Mouse (Mus musculus) heart, embryonic 16.5 days (tissue): ENCODE measurements at regions not wholly inside any gene's neighbourhood (a gene's known extent, or its start where the extent isn't known, plus 50 kb on each side); places are given as distances from the start of the nearest gene placed in this dataset.

Experiments used
- ATAC-seq: fragments of 200-750 bp; cut with Nextera tagmentation; replicated peaks from 2 replicates; pipeline ENCODE4 v1.8.0; 2017; ENCODE audit warnings: moderate number of reproducible peaks; ENCODE audit not compliant: insufficient read depth, low FRiP score; ENCODE audit errors: extremely low read depth
- H3K27ac ChIP-seq: fragments of 300-500 bp; sonication (generic); 2 replicates; pipeline ENCODE4 v1.5.1; 2014; ENCODE audit warnings: mild to moderate bottlenecking, low read length, control low read depth, moderate library complexity
- H3K27me3 ChIP-seq: fragments of 300-500 bp; sonication (generic); 2 replicates; pipeline ENCODE4 v1.6.1; 2014; ENCODE audit warnings: low read length, mixed read lengths; ENCODE audit not compliant: control insufficient read depth, insufficient read depth
- H3K36me3 ChIP-seq: fragments of 300-500 bp; sonication (generic); 2 replicates; pipeline ENCODE4 v1.6.1; 2014; ENCODE audit not compliant: control insufficient read depth, insufficient read depth
- H3K4me1 ChIP-seq: fragments of 300-500 bp; sonication (generic); 2 replicates; pipeline ENCODE4 v1.6.1; 2014; ENCODE audit warnings: low read length, mixed read lengths; ENCODE audit not compliant: control insufficient read depth, insufficient read depth
- H3K4me2 ChIP-seq: fragments of 300-500 bp; sonication (generic); 2 replicates; pipeline ENCODE4 v1.6.1; 2014; ENCODE audit warnings: low read depth, mild to moderate bottlenecking, control low read depth, low read length
- H3K4me3 ChIP-seq: fragments of 300-500 bp; sonication (generic); 2 replicates; pipeline ENCODE4 v1.5.1; 2014; ENCODE audit warnings: mild to moderate bottlenecking, control low read depth, low read length
- H3K9ac ChIP-seq: fragments of 300-500 bp; sonication (generic); 2 replicates; pipeline ENCODE4 v1.6.1; 2014; ENCODE audit warnings: low read length, control low read depth
- H3K9me3 ChIP-seq: fragments of 300-500 bp; sonication (generic); replicated peaks from 2 replicates; pipeline ENCODE4 v1.6.1; 2016; ENCODE audit warnings: low read length; ENCODE audit not compliant: control insufficient read depth
- WGBS: fragments of 180-500 bp; shearing (Covaris S2); extraction: QIAGEN DNeasy Blood & Tissue Kit; methylation state at CpG from one replicate; pipeline ENCODE4 v1.1.7; 2014; 5-methylcytosine and 5-hydroxymethylcytosine counted together

GRCm38 (mm10) chr3:130913812-130914211 lies 183.6 kb upstream of the Rpl34 start:
- Histone ChIP-seq H3K27ac (no peak overlapping the region), H3K27me3 (no peaks in the 10 kb centered on the region), H3K9ac (no peak overlapping the region), H3K4me2 (no peak overlapping the region), H3K36me3 (no peaks in the 10 kb centered on the region), H3K9me3 (no peaks in the 10 kb centered on the region), H3K4me1 (peaks cover 7% of the 10 kb centered on the region), H3K4me3 (no peak overlapping the region)
- no peak for ATAC-seq
- WGBS = 23% methylated on average over 7 of the region's 7 CpGs

DNA sequence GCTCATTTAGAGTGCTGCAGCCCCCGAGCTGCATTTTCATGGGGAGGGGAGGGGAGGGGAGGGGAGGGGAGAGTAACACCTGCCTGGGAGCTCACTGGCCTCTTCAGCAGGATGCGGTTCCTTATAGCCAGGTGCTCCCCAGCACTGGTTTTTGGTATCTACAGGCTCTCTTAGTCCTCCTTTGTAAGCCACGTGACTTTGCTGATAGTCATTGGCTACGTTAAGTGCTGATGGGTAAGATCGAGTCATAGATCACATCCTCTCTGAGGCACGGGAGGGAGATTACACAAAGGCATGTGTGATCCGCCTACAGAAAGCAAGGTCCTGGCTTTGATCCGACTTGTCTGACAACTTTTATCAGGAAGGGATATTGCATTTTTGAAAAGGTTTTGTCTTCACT lies 174.9 kb upstream of the Rpl34 start:
- Histone ChIP-seq H3K4me3 (no peak overlapping the region), H3K4me1 (peaks cover 18% of the 10 kb centered on the region), H3K27me3 (no peaks in the 10 kb centered on the region), H3K9me3 (no peaks in the 10 kb centered on the region), H3K36me3 (no peaks in the 10 kb centered on the region), H3K9ac (no peak overlapping the region), H3K27ac (no peak overlapping the region), H3K4me2 (0 out of 2 replicates have a peak overlapping the region, but pooled peaks have one; percentile 6)
- ATAC-seq = no peak; the same call in 1 of the 2 replicates
- WGBS = 27% methylated on average over 8 of the region's 8 CpGs

DNA sequence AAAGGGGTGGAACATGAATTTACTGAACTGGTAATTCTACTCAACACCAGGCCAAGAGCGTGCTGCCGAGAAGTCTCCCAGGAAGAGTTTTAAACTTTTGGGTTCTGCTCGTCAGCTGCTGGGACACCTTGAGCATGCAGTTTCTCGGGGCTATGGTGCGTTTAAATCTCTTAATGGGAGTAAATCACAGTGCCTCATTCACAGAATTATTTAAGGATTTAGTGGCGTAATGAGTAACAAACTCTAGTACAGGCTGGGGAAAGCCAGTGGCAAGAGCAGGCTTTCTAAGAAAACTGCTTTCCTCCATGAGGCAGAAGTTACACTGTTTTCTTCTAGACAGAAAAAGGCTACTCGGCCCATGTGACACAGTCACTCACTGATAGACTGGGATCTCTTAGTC lies 173.1 kb upstream of the Rpl34 start:
- no peak overlapping the region for H3K4me2 ChIP-seq
- H3K27ac ChIP-seq = no peak overlapping the region
- H3K4me1 ChIP-seq = peaks cover 21% of the 10 kb centered on the region
- no peaks in the 10 kb centered on the region for H3K36me3 ChIP-seq
- H3K27me3 ChIP-seq = no peaks in the 10 kb centered on the region
- H3K4me3 ChIP-seq = no peak overlapping the region
- WGBS = 87% methylated on average over 7 of the region's 7 CpGs
- no peak overlapping the region for H3K9ac ChIP-seq
- no peaks in the 10 kb centered on the region for H3K9me3 ChIP-seq
- no peak for ATAC-seq

- 85% methylated on average over 7 of the region's 7 CpGs for WGBS
- H3K4me3 ChIP-seq = no peak overlapping the region
- H3K27ac ChIP-seq = no peak overlapping the region
- no peaks in the 10 kb centered on the region for H3K36me3 ChIP-seq
- peaks cover 21% of the 10 kb centered on the region for H3K4me1 ChIP-seq
- H3K9ac ChIP-seq = no peak overlapping the region
- H3K27me3 ChIP-seq = no peaks in the 10 kb centered on the region
- H3K4me2 ChIP-seq = no peak overlapping the region
- no peaks in the 10 kb centered on the region for H3K9me3 ChIP-seq
- ATAC-seq = no peak
Measured at GRCm38 (mm10) chr3:130902376-130902775, 172.2 kb upstream of the Rpl34 start.

GRCm38 (mm10) chr3:130901343-130901742 lies 171.1 kb upstream of the Rpl34 start:
- no peaks in the 10 kb centered on the region for H3K9me3 ChIP-seq
- peak overlapping the region; percentile 76 for H3K27ac ChIP-seq
- no peaks in the 10 kb centered on the region for H3K27me3 ChIP-seq
- H3K4me3 ChIP-seq = peak overlapping the region; percentile 17; the same call in 1 of the 2 replicates
- ATAC-seq = peak; percentile 70
- peak overlapping the region; percentile 53; the same call in 1 of the 2 replicates for H3K4me2 ChIP-seq
- H3K4me1 ChIP-seq = peaks cover 21% of the 10 kb centered on the region
- H3K36me3 ChIP-seq = no peaks in the 10 kb centered on the region
- H3K9ac ChIP-seq = no peak overlapping the region
- 55% methylated on average over 12 of the region's 12 CpGs for WGBS

DNA sequence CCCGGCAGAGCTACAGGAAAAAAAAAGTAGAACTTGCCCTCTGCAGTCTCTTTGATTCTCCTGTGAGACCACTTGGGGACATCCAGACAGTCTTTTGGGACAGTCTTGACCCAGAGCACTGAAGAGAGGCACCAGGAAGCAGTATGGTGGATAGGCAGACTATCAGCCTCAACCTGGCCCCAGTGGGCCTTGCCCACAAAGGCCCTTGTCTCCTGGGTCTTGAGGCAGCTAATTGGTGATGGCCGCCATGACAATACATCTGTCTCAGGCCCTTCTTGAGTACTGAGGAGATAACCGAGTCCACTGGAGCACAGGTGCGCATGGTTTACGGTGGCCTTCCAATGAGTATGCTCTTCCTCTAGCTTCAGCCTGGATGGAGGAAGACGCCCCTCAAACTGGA lies 170.6 kb upstream of the Rpl34 start:
- H3K4me3 ChIP-seq = no peak overlapping the region
- H3K27ac ChIP-seq = peak overlapping the region; percentile 76
- whole genome bisulfite sequencing = 61% methylated on average over 6 of the region's 6 CpGs
- H3K36me3 ChIP-seq = no peaks in the 10 kb centered on the region
- no peaks in the 10 kb centered on the region for H3K27me3 ChIP-seq
- H3K9ac ChIP-seq = no peak overlapping the region
- peaks cover 21% of the 10 kb centered on the region for H3K4me1 ChIP-seq
- H3K4me2 ChIP-seq = peak overlapping the region; percentile 53
- H3K9me3 ChIP-seq = no peaks in the 10 kb centered on the region
- no peak for ATAC-seq

DNA sequence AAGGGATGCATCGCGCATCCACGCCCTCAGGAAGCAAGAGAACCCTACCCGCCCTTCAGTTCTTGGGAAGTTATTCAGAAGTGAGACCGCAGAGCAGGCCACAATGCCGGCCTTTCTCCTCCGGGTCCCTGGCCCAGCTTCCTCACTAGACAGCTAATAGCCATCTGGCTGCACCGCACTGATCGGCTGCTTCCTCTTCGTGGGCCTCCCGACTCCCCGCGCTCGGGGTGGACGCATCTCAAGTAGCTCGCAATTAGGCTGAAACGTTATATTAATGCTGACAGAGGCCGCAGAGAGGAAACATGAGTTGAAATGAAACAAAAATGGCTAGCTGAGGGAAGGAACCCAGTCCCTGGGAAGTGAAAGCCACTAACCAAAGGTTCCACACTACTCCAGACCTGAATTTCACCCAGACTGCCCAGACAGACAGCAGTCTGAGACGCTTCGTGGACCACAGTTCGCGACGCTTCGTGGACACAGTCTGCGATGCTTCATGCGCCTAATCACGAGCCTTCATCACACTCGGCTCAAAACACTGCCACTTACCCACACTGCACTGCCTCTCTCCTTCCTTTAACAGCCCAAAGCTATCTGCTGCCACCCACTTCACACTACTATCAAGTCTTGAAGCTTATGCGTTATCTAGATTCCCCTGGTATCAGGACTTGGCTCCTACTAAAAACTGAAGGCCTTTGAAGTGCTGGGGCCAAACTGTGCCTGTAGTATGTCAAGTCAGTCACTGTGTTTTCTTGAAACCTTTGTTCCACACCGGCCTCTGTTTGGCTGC lies 170.0 kb upstream of the Rpl34 start:
- H3K4me1 ChIP-seq = peaks cover 21% of the 10 kb centered on the region
- WGBS = 27% methylated on average over 30 of the region's 30 CpGs
- peak overlapping the region; percentile 35 for H3K4me3 ChIP-seq
- no peaks in the 10 kb centered on the region for H3K27me3 ChIP-seq
- H3K4me2 ChIP-seq = peak overlapping the region; percentile 53
- H3K36me3 ChIP-seq = no peaks in the 10 kb centered on the region
- H3K9me3 ChIP-seq = peaks cover 3% of the 10 kb centered on the region; the same call in 1 of the 2 replicates
- ATAC-seq = peak; percentile 35; the same call in 1 of the 2 replicates
- peak overlapping the region; percentile 76 for H3K27ac ChIP-seq
- H3K9ac ChIP-seq = peak overlapping the region; percentile 50

- Histone ChIP-seq H3K9me3 (peaks cover 3% of the 10 kb centered on the region), H3K4me1 (no peaks in the 10 kb centered on the region), H3K27me3 (no peaks in the 10 kb centered on the region), H3K4me2 (no peak overlapping the region), H3K27ac (no peak overlapping the region), H3K4me3 (no peak overlapping the region), H3K9ac (no peak overlapping the region), H3K36me3 (no peaks in the 10 kb centered on the region)
- ATAC-seq = no peak
- WGBS = 66% methylated on average over 7 of the region's 7 CpGs
Measured at GRCm38 (mm10) chr3:130894168-130894814, 164.1 kb upstream of the Rpl34 start.

GRCm38 (mm10) chr3:130891310-130891709 lies 161.1 kb upstream of the Rpl34 start:
- 82% methylated on average over 4 of the region's 4 CpGs for WGBS
- Histone ChIP-seq H3K4me1 (no peaks in the 10 kb centered on the region), H3K27me3 (no peaks in the 10 kb centered on the region), H3K27ac (no peak overlapping the region), H3K4me3 (no peak overlapping the region), H3K9ac (no peak overlapping the region), H3K36me3 (no peaks in the 10 kb centered on the region), H3K9me3 (peaks cover 6% of the 10 kb centered on the region), H3K4me2 (no peak overlapping the region)
- no peak for ATAC-seq
